Mouse (Mus musculus): Measurements from ENCODE around the gene Zdhhc17.

Zdhhc17 gene

DNA sequence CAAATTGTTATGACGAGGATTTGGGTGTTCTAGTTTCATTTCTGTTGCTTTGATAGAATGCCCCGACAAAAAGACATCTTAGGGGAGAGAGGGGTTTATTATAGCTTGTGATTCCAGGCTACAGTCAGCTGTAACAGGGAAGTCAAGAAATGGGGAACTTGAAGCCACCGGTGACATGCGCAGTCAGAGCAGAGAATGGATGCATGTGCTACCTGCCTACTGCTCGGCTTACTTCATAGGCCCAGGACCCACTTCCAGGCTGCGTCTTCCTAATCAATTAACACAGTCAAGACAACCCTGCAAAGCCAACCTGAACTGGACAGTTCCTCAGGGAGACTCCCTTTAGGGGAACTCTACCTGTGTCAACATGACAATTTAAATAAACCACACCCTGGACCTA lies 5.7 kb downstream of the Zdhhc17 start:
- no peak for DNase-seq

DNA sequence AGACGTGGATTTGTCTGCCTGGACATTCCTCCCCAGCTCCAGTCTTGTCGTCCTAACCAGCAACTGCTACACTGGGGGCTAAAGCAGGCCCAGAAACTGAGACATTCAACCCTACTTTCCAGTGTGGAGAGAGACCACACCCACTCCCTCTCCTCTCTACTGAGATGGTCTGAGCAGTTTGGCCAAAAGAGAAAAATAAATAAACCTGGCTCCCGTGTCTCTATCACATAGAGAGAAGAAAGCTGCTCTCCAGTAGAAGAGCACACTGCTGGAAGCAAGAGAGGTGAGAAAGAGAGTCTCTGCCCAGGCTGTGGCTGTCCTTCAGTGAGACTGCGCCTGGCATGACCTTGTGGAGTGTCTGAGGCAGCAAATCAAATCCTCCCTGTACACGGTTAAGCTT lies 10.7 kb downstream of the Zdhhc17 start:
- DNase-seq = no peak

DNA sequence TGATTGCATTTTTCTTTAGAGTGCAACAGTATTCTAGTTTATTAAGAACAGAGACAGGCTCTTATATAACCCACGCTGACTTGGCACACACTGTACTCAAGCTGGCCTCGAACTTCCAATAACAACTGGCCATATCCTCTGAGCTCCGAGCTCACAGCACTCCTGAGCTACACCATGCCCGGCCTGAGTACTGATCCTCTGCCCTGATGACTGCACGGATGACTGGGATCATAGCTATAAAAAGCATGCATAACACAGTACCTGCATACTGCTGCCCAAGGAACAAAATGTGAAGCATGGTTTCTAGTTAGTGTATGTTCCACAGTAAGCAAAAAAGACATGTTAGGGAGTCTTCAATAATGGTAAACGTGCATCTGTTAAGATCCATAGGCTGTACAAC lies 12.8 kb downstream of the Zdhhc17 start:
- no peak for DNase-seq

DNA sequence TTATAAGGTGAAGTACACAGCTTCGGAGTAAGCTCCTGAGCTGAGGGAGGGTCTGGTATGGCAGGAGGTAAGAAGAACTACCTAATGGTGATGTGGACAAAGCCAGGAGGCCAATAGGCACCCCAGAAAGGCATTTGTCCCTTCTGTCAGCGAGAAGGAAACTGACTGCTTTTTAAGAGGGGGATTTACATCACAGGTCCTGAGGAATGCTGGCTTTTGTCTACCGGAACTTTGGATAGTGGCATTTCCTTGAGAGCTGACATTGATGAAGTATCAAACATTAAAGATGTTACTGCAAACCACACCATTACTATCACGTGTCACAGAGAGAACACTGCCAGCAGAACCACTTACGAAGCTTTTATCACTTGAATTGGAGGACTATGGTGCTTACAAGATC lies 15.2 kb downstream of the Zdhhc17 start:
- no peak for DNase-seq

DNA sequence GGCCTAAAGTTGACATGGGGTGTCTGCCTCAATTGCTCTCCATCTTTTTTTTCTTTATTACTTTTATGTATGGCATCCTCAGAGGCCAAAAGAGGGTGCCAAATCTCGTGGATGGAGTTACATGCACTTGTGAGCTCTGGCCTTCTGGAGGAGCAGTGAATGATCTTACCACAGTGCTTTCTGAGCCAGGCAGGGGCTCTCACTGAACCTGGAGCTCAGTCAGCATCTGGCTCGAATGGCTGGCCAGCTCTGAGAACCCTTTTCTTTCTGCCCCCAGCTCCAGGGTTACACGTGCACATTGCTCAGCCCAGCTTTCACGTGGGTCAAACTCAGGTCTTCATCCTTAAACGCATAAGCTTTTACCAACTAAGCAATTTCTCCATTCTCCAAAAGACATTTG lies 16.7 kb downstream of the Zdhhc17 start:
- DNase-seq = no peak

DNA sequence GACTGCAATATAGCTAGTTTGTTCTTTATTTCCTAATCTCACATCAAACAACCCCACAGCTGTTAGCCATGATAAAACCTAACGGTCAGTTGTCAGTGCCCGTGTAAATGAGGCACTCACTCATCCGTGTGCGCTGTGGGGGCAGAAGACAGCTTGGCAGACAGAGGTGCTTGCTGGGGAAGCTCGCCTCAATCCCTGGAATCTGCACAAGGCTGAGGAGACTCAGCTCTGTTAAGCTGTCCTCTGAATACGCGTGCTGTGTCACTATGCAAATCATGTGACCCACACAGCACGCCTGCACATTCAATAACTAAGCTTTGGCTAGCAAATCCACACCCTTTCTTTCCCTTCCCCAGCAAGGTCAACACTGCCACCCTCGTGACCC lies 17.9 kb downstream of the Zdhhc17 start:
- DNase-seq = no peak

DNA sequence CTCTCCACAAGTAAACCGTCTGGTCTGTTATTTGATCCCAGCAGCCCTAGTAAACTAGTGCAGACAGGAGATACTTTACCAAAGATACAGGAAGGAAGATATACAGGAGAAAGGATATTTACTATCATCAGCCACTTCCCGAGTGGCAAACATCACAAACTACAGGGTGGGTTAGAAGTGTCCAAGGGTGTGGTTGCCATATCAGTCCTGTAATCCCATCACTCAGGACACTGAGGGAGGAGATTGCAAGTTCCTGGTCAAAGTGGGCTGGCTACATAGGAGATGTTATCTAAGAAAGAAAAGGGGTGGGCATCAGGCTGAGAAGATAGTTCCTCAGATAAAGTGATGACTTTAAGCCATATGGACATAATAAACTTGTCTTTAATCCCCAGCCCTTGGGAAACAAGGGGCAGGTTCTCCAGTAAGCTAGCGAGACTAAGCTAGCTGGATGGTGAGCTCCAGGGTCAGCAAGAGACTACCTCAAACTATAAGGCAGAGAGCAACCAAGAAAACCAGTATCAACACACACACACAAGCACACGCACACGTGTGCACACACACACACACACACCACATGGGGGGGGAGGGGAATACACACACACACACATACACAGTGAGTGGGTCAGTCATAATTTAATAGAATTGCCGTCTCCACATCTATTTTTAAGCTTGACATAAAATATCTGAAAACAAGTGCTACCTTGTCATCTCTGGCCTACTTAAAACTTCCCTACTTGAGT lies 18.5 kb downstream of the Zdhhc17 start:
- DNase-seq = no peak

DNA sequence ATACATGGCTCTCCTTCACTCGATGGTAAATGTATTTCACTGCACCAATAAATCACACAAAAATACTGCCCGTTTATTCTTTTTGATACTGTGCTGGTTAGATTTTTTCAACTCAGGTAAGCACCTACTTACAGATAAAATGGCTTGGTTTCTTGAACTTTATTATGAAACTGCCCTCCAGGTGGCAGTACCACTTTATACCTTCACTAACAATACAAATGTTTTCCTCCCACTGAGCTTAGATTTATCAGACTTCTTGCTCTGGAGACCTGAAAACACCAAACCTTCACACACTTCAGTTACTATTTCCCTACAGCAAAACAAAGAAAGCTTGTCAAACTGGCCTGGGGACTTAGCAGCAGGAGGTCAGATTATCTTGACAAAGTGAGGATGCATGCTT lies 20.2 kb downstream of the Zdhhc17 start:
- DNase-seq = peak; percentile 48

DNA sequence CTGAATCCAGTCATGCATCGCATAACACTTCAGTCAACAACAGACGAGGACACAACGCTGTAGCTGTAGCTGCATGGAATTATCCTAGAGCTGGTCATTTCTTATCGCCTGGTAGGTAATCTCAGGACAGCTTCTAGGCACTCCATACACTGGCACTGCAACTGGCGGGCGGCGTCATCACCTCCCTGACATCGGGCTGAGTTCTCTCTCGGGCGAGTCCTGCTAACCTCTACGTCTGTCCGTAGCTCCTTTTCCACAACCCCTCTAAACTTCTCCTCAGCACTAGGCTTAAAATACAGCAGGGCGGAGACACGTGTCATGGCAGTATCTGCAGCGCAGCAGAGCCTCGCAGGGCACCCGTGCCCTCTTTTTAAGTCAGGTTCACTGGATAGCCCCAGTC lies 23.3 kb downstream of the Zdhhc17 start:
- DNase-seq = no peak

DNA sequence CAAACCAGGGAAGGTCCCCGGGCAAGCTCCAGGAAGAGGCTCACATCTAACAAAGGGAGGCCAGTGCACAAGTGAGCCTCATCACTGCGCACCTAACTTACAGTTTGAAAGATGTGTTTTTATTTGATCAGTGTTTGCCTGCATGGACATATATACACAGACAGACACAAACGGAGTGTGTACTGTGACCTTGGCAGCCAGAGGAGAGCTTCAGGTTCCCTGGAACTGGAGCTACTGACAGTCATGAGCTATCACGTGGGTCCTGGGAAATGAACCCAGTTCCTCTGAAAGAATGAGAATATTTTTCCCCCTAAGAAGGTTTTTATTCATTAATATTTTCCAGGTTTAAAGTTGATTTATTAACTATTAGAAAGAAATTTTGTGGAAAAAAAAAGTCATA lies 27.2 kb downstream of the Zdhhc17 start:
- no peak for DNase-seq

DNA sequence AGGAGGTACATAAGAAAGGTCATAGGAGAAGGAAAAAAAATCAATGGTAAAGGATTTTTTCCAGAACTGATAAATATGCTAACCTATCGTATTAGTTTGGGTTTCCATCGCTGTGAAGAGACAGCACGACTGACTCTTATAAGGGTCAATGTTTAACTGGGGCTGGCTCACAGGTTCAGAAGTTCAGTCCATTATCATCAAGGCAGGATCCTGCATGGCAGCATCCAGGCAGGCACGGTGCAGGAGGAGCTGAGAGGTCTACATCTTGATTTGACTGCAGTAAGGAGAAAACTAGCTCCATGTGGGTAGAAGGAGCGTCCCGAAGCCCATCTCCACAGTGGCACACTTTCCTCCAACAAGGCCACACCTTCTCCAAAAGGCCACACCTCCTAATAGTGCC lies 29.5 kb downstream of the Zdhhc17 start:
- no peak for DNase-seq

DNA sequence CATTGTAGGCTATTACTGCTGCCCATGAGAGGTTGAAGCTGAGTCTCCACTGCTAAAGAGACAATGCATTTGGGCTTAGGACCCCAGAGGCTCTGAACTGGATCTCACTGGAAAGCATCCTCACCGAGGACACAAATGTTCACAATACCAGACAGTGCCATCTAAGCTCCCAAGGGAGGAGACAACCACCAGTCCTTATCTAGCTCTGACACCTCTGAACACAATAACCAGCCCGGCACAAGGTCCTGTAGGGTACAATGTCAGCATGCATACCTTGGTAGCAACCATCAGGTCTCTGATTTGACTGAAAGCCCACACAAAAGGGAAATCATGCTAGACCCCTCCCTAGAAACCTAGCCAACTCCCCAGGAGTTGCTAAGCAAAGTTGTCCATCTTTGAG lies 30.5 kb downstream of the Zdhhc17 start:
- no peak for DNase-seq

DNA sequence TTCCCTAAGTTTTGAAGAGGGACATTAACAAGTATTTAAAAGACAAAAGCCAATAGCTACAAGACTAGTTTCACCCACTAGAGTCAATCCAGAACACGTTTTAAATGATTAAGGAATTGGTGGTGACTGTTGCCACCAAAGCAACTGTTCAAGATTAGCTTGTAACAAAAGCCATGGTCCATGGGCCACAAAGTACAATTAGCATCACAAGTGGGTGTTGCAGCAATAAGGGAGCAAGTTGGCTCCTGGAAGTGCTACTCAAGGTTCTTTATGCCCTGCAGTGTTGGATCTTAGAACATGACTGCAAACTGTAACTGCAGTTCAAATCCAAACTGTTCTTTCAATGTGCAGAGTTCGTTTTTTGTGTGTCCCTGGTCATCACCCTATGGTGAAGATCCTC lies 32.6 kb downstream of the Zdhhc17 start:
- no peak for DNase-seq

DNA sequence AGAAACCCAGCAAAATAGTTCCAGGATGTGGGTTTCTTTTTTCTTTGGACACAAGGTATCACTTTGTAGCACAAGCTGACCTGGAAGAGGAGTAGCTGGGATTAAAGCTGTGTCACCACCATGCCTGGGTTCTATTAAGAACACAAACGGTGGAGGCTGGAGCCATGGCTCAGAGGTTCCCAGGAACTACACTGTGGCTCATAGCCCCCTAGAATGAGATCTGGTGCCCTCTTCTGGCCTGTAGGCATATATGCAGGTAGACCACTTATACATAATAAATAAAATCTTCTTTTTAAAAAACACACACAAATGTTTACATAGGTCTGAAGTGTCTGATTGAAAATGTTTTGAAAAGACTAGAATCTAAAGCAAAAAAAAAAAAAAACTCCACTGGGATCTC lies 33.9 kb downstream of the Zdhhc17 start:
- peak; percentile 40 for DNase-seq

DNA sequence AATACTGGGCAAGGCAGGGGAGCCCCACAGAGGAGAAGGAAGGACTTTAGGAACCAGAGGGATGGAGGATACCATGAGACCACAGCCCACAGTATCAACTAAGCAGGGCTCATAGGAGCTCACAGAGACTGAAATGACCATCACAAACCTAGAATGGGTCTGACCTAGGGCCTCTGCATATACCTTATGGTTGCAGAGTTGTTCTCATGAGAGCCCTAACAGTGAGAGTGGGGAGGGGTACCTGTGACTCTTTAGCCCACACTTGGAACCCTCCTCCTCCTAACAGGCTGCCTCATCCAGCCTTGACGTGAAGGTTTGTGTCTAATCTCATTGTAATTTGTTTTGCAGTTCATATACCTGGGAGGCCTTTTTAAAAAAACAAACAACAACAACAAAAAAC lies 35.1 kb downstream of the Zdhhc17 start:
- no peak for DNase-seq

DNA sequence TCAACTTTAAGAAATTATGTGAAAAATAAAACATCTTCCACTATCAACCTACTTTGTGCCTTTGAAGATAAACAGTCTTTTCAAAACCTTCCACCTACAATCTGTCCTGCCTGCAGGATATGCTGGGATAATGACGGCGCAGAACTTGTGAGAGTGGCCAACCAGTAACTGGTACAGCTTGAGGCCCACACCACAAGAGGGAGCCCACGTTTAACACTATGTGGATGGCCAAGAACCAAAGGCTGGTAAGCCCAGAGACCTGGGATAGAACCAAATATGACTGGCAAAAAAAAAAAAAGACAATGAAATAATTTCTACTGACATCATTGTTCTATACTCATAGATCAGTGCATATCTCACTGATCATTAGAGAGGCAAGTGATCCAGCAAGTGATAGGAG lies 35.5 kb downstream of the Zdhhc17 start:
- DNase-seq = peak; percentile 34

DNA sequence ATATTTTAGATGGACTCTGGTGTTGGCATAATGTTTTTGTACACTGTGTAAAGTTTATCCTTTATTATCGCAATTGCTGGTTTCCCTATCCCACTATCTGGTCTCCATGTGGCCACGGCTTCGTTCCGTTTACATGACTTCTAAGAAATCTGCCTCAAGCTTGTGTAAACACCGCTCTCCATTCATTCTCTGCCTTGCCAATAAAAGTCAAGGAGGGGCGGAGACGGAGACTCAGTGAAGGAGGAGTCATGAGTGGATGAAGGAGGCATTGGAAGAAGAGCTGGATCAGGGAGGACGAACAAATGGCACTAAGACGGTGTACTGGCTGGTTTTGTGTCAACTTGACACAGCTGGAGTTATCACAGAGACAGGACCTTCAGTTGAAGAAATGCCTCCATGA lies 37.9 kb downstream of the Zdhhc17 start:
- DNase-seq = no peak

DNA sequence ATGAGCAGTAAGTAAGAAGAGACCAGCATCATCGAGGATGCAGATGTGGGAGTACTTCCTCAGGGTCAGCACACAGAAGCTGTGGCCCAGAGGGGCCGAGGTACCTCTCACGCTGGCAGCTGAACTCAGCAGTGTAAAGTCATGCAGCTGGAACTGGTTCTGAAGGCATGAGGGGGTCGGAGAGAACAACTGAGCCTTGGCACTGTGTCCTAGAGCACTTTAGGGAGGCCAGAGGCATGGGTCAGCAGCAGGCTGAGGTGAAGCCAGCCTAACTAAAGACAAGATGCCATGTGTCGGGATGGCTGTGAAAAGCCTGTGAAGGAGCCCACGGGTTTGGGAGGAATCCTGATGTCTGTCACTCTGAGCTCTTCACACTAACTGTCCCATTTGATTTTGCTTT lies 38.5 kb downstream of the Zdhhc17 start:
- DNase-seq = no peak

DNA sequence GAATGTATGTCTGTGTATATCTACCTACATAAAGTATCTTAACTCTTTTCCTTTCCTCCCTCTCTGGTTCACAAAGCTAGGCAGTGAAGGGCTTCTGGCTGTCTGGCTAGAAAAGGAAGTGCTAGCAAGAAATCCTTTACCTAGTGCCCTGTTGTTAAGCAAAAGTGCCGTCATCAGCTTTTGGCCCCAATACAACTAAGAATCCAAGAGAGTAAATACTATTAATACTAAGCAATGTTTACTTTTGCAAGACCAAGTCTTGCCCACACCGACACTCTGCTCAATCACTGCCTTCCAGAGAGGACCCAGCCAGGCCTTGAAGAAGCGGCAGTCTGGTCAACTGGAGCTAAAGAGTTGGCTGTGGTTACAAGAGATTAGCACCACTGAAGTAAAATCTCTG lies 38.9 kb downstream of the Zdhhc17 start:
- no peak for DNase-seq

DNA sequence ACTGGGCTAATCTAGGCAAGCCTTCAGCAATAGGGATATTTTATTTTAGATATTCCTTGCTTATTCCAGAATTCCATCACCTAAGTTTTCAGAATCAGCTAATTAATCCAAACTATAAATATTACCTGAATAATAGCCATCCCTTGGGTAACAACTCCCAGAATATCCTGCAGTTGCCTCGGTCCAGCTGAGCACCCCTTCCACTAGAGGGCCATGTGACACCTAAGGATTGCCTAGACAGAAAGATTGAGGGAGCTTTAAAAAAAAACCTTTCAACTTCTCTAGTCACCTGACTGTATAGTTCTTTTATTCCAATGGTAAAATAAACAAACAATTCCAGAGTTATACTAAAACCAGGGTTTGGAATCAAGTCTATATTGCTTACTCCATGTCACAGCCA lies 47.8 kb downstream of the Zdhhc17 start:
- no peak for DNase-seq

DNA sequence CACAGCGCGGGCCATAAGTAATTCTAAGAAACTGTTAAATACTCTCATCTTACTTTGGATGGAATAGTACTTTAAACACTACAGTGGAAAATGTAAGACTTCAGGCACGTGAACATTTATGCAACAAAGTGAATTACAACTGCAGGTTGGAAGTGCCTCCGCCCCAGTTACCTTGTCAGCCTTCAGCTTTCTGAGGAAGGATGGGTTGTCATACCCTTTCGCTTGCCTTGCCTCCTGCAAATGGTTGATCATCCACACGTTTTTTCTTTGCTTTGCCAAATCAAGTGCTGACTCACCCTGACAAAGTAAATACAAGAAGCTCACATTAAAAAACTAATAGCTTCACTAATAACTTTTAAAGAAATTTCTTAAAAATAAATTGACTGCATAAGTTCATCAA lies 49.1 kb downstream of the Zdhhc17 start:
- no peak for DNase-seq

DNA sequence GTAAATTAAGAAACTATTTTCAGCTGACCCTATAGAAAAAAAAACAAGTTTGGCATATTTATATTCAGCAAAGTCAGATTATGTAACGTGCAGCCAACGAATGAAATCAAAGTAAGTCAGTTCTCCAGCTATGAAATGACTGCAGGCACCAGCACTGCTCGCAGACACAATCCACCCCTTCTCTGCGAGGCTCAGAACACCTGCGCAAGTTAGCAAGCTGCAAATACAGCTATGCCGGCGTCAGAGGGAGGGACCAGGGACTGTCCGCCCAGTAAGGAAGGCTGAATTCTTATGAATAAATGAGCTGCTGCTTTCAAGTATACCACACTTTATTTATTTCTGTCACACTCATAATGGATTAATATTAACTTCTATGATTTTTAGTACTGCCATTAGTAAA lies 50.2 kb downstream of the Zdhhc17 start:
- DNase-seq = no peak

DNA sequence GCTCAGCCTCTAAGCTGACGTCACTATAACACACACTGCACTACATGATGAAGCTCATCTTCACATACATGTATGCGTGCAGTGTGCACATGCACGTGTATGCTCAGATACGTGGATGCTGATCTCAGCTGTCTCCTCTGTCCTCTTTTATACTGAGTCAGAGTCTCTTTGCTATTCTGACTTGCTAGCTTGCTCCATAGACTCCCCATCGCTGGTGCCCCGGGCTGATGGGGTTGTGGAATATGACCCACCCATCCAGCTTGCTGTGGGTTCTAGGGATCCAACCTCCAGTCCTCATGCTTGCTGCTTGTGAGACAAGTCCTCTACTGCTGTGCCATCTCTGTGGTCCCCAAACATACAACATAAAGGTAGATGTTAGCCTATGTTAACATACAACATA lies 51.1 kb downstream of the Zdhhc17 start:
- no peak for DNase-seq

DNA sequence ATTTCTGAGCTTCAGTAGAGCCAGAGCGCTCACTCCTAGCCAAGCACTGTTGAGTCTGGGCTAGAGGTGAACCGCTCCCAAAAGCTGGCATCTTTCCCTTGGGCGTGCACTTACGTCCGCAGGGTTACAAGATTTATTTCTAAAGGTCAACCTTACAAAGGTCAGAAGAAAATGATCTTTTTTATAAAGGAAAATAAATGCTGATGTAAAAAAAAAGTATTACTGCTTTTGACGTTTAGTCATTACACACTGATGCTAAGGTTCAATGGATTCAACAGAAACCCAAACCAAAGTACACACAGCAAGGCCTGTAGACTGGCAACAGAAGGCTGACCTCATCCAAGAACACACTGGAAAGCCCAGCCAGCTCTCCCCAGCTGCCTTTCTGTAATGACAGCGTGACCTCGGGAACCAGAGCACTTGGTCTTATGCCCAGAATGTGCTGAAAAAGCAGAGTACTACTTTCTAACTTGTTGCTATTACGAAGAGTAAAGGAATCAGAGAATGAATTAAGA lies 56.9 kb downstream of the Zdhhc17 start:
- DNase-seq = no peak

DNA sequence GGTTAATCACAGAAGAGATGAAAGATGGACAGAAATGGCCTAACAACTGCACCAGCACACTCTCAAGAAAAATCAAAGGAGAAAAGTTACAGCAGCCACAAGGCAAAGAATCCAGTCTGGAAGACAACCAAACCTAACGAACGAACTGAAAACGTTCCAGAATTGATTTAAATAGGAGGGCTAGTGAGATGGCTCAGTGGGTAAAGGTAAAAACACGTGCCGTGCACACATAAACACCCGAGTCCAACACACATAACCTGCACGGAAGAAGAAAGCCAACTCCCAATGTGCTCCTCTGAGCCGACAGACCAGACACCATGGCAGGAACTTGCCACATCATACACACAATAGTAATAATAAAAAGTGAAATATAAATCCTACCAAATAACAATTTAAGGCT lies 57.7 kb downstream of the Zdhhc17 start:
- DNase-seq = no peak

DNA sequence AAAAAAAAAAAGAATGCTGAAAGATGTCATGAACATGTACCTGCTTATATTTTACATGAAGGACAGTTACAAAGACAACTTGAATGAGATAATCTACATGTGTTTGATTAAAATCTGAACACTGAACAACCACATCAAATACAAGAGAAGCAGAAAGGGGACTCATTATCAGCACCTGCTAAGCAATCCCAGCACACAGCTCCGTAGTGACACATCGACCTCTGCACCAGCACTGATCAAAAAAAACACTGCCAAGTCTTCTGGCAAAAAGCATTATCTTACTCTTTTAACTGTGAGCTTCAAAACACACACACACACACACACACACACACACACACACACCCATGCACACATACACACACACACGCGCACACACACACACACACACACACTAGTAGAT lies 58.2 kb downstream of the Zdhhc17 start:
- no peak for DNase-seq
